In genomic region chr1:55632024-55632423, GRCm38 (mm10) we compare ENCODE assay signal across 35 mouse cellular contexts.
"Had no signal": no experiment of that assay in that cellular context is flagged by ENCODE, and none has a peak within 500 bp of the region (broad histone marks: within the 10 kb centered on the region; RNA-seq: fewer than 3 reads in every experiment).

No protein-coding gene starts in this region.

- DNase-seq: heart, postnatal 10 days; heart, postnatal 14 days; heart, postnatal 36 days; heart, postnatal 4 days; kidney, adult 11 months; kidney, adult 18-20 months; kidney, adult 2 months; kidney, adult 8-10 months; kidney, adult 9 months; kidney, postnatal 10 days; kidney, postnatal 14 days; kidney, postnatal 25 days; kidney, postnatal 36 days; kidney, postnatal 4 days; layer of hippocampus, adult 9-11 months; layer of hippocampus, postnatal 36 days had no signal

- ATAC-seq: hindbrain, embryonic 16.5 days; hindbrain, postnatal 0 days; inflammation-experienced regulatory T-cells, adult 6 months; intestine, embryonic 15.5 days; intestine, embryonic 16.5 days; intestine, postnatal 0 days had no signal

- H3K9ac ChIP-seq: heart, embryonic 12.5 days; heart, embryonic 13.5 days; heart, embryonic 15.5 days; hindbrain, embryonic 12.5 days; hindbrain, embryonic 13.5 days; hindbrain, embryonic 14.5 days; hindbrain, embryonic 15.5 days; intestine, embryonic 15.5 days; kidney, embryonic 15.5 days had no signal

- H3K27ac ChIP-seq: heart, embryonic 10.5 days; heart, embryonic 13.5 days; heart, embryonic 15.5 days; hindbrain, embryonic 10.5 days; hindbrain, embryonic 12.5 days; hindbrain, embryonic 13.5 days; hindbrain, embryonic 14.5 days; hindbrain, embryonic 15.5 days; hindbrain, postnatal 0 days; intestine, embryonic 15.5 days; kidney, embryonic 15.5 days; kidney, postnatal 0 days; layer of hippocampus, adult 2 months had no signal

- H3K36me3 ChIP-seq: heart, embryonic 10.5 days; heart, embryonic 12.5 days; heart, embryonic 13.5 days; heart, embryonic 15.5 days; hindbrain, embryonic 10.5 days; hindbrain, embryonic 12.5 days; hindbrain, embryonic 13.5 days; hindbrain, embryonic 15.5 days; intestine, embryonic 15.5 days; kidney, embryonic 15.5 days had no signal

- H3K27me3 ChIP-seq: heart, embryonic 12.5 days; heart, embryonic 13.5 days; heart, embryonic 15.5 days; hindbrain, embryonic 12.5 days; hindbrain, embryonic 15.5 days; intestine, embryonic 15.5 days; kidney, embryonic 15.5 days had no signal

- H3K9me3 ChIP-seq: heart, embryonic 10.5 days; heart, embryonic 12.5 days; heart, embryonic 13.5 days; heart, embryonic 15.5 days; hindbrain, embryonic 10.5 days; hindbrain, embryonic 12.5 days; hindbrain, embryonic 13.5 days; hindbrain, embryonic 15.5 days; intestine, embryonic 15.5 days; kidney, embryonic 15.5 days had no signal

- H3K4me3 ChIP-seq: heart, embryonic 10.5 days; heart, embryonic 12.5 days; heart, embryonic 13.5 days; heart, embryonic 15.5 days; hindbrain, embryonic 10.5 days; hindbrain, embryonic 12.5 days; hindbrain, embryonic 13.5 days; hindbrain, embryonic 15.5 days; intestine, embryonic 15.5 days; kidney, embryonic 15.5 days; layer of hippocampus, adult 2 months had no signal

- H3K4me1 ChIP-seq: heart, embryonic 10.5 days; heart, embryonic 12.5 days; heart, embryonic 13.5 days; heart, embryonic 15.5 days; hindbrain, embryonic 10.5 days; hindbrain, embryonic 12.5 days; hindbrain, embryonic 13.5 days; hindbrain, embryonic 15.5 days; intestine, embryonic 15.5 days had no signal

- H3K4me2 ChIP-seq: heart, embryonic 11.5 days; heart, embryonic 12.5 days; heart, embryonic 13.5 days; heart, embryonic 15.5 days; hindbrain, embryonic 12.5 days; hindbrain, embryonic 13.5 days; hindbrain, embryonic 14.5 days; hindbrain, embryonic 15.5 days; intestine, embryonic 15.5 days; kidney, embryonic 15.5 days had no signal
